Comparison of ENCODE assay signal across 13 mouse cellular contexts in the genomic region with DNA sequence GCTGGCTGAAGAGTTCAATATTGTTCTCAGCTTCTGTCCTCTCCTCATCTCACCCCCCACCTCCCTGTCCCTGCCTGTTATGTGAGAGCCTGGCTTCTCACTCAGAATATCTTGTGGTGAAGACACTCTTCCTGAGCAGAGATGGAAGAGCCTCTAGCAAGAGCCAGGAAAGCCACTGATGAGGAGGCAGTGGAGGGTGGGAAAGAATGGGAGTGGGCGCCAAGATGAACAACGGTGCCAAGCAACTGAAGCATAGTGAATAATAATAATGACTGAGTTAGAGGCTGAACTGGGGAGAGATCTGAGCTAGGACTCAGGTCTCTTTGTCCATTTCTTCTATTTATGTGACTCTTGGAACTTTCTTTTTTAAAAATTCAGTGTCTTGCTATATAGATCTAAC.
DNase-seq lines count a peak whose midpoint lies in the region.
"Had no signal": no experiment of that assay in that cellular context is flagged by ENCODE, and none has a peak within 500 bp of the region (broad histone marks: within the 10 kb centered on the region; RNA-seq: fewer than 3 reads in every experiment).

No protein-coding gene starts in this region.

- intact Hi-C loops in heart, postnatal 36 days (cut with DNase I): no loop called here
- intact Hi-C loops in left cerebral cortex, postnatal 4 days (cut with DNase I): no loop called here
- intact Hi-C loops in left cerebral cortex, postnatal 14 days (cut with DNase I): no loop called here

- peak; percentile 75 for DNase-seq in heart, adult 11 months
- DNase-seq in heart, postnatal 36 days: no peak
- DNase-seq in left cerebral cortex, postnatal 4 days: peak; percentile 43
- no peak for DNase-seq in left cerebral cortex, postnatal 14 days (ENCODE audit: low spot score in 2 of 2)
- no peak for DNase-seq in layer of hippocampus, adult 9-11 months
- DNase-seq: adrenal gland, adult 8-10 months; adrenal gland, postnatal 14 days; adrenal gland, postnatal 36 days; cerebellum, adult 11-12 months; cerebellum, adult 8-10 months; cerebellum, adult 9-11 months; cerebellum, postnatal 25 days; forebrain, postnatal 0 days had no signal

Comparison
In these comparisons a context has a peak if more than half of its experiments do, and no peak if none do; other contexts are left out.
1. DNase-seq: peak in heart, adult 11 months (single experiment) and left cerebral cortex, postnatal 4 days (single experiment); none in heart, postnatal 36 days (0 of 2), left cerebral cortex, postnatal 14 days (0 of 2) and layer of hippocampus, adult 9-11 months (single experiment).